Mouse (Mus musculus): ENCODE data around the gene Tnfsf11. TPM values are rescaled to one million over a fixed set of nuclear protein-coding genes. Genes with fewer than 3 reads are reported as not detected.

The Tnfsf11 gene
- polyA plus RNA-seq, 1 experiment from 2014 or later: 0.22 TPM

- Histone ChIP-seq H3K9ac (replicated peaks; ENCODE audit: low read length) (no peak overlapping the region), H3K4me2 (replicated peaks; ENCODE audit: low read depth, low read length) (no peak overlapping the region), H3K9me3 (ENCODE audit: low read length) (no peaks in the 10 kb centered on the region), H3K27me3 (ENCODE audit: insufficient read depth, low read length) (no peaks in the 10 kb centered on the region), H3K36me3 (ENCODE audit: insufficient read depth, low read length) (no peaks in the 10 kb centered on the region), H3K27ac (ENCODE audit: low read length) (no peak overlapping the region), H3K4me3 (ENCODE audit: low read length) (no peak overlapping the region), H3K4me1 (ENCODE audit: insufficient read depth, low read length) (no peaks in the 10 kb centered on the region)
- 91% methylated on average over 6 of the region's 6 CpGs for WGBS
- ATAC-seq (ENCODE audit: low FRiP score, low TSS enrichment): no peak
Observed at GRCm38 (mm10) chr14:78264876-78265275, 43.0 kb downstream of the Tnfsf11 start.

GRCm38 (mm10) chr14:78262596-78262995 is 45.2 kb downstream of the Tnfsf11 start:
- 87% methylated on average over 7 of the region's 7 CpGs for whole genome bisulfite sequencing
- H3K27me3 ChIP-seq (ENCODE audit: insufficient read depth, low read length): no peaks in the 10 kb centered on the region
- no peak for ATAC-seq (ENCODE audit: low FRiP score, low TSS enrichment)
- H3K4me1 ChIP-seq (ENCODE audit: insufficient read depth, low read length): no peaks in the 10 kb centered on the region
- no peak overlapping the region for H3K4me2 ChIP-seq (replicated peaks; ENCODE audit: low read depth, low read length)
- H3K4me3 ChIP-seq (ENCODE audit: low read length): no peak overlapping the region
- no peaks in the 10 kb centered on the region for H3K9me3 ChIP-seq (ENCODE audit: low read length)
- no peak overlapping the region for H3K27ac ChIP-seq (ENCODE audit: low read length)
- no peaks in the 10 kb centered on the region for H3K36me3 ChIP-seq (ENCODE audit: insufficient read depth, low read length)
- H3K9ac ChIP-seq (replicated peaks; ENCODE audit: low read length): no peak overlapping the region

- no peaks in the 10 kb centered on the region for H3K27me3 ChIP-seq (ENCODE audit: insufficient read depth, low read length)
- 58% methylated on average over 7 of the region's 7 CpGs for WGBS
- H3K4me3 ChIP-seq (ENCODE audit: low read length): no peak overlapping the region
- no peak for ATAC-seq (ENCODE audit: low FRiP score, low TSS enrichment)
- no peak overlapping the region for H3K9ac ChIP-seq (replicated peaks; ENCODE audit: low read length)
- no peaks in the 10 kb centered on the region for H3K4me1 ChIP-seq (ENCODE audit: insufficient read depth, low read length)
- H3K9me3 ChIP-seq (ENCODE audit: low read length): no peaks in the 10 kb centered on the region
- no peak overlapping the region for H3K27ac ChIP-seq (ENCODE audit: low read length)
- H3K36me3 ChIP-seq (ENCODE audit: insufficient read depth, low read length): no peaks in the 10 kb centered on the region
- no peak overlapping the region for H3K4me2 ChIP-seq (replicated peaks; ENCODE audit: low read depth, low read length)
Observed at GRCm38 (mm10) chr14:78261246-78261645, 46.6 kb downstream of the Tnfsf11 start.

- Histone ChIP-seq H3K9ac (replicated peaks; ENCODE audit: low read length) (no peak overlapping the region), H3K27ac (ENCODE audit: low read length) (no peak overlapping the region), H3K4me2 (replicated peaks; ENCODE audit: low read depth, low read length) (no peak overlapping the region), H3K4me3 (ENCODE audit: low read length) (no peak overlapping the region), H3K36me3 (ENCODE audit: insufficient read depth, low read length) (no peaks in the 10 kb centered on the region), H3K9me3 (ENCODE audit: low read length) (no peaks in the 10 kb centered on the region), H3K27me3 (ENCODE audit: insufficient read depth, low read length) (no peaks in the 10 kb centered on the region), H3K4me1 (ENCODE audit: insufficient read depth, low read length) (no peaks in the 10 kb centered on the region)
- WGBS: 82% methylated on average over 7 of the region's 7 CpGs
- ATAC-seq (ENCODE audit: low FRiP score, low TSS enrichment): no peak
Observed at GRCm38 (mm10) chr14:78254017-78254416, 53.8 kb downstream of the Tnfsf11 start.

GRCm38 (mm10) chr14:78246601-78247000 is 61.2 kb downstream of the Tnfsf11 start:
- 83% methylated on average over 5 of the region's 5 CpGs for WGBS
- no peak for ATAC-seq (ENCODE audit: low FRiP score, low TSS enrichment)
- no peaks in the 10 kb centered on the region for H3K36me3 ChIP-seq (ENCODE audit: insufficient read depth, low read length)

GRCm38 (mm10) chr14:78244811-78245210 is 63.0 kb downstream of the Tnfsf11 start:
- H3K4me3 ChIP-seq (ENCODE audit: low read length): no peak overlapping the region
- H3K4me1 ChIP-seq (ENCODE audit: insufficient read depth, low read length): no peaks in the 10 kb centered on the region
- no peaks in the 10 kb centered on the region for H3K36me3 ChIP-seq (ENCODE audit: insufficient read depth, low read length)
- ATAC-seq (ENCODE audit: low FRiP score, low TSS enrichment): no peak
- H3K27me3 ChIP-seq (ENCODE audit: insufficient read depth, low read length): no peaks in the 10 kb centered on the region
- 37% methylated on average over 4 of the region's 4 CpGs for WGBS
- H3K4me2 ChIP-seq (replicated peaks; ENCODE audit: low read depth, low read length): no peak overlapping the region
- no peak overlapping the region for H3K27ac ChIP-seq (ENCODE audit: low read length)
- H3K9me3 ChIP-seq (ENCODE audit: low read length): no peaks in the 10 kb centered on the region
- H3K9ac ChIP-seq (replicated peaks; ENCODE audit: low read length): no peak overlapping the region

More at GRCm38 (mm10) chr14:78246601-78247000, 61.2 kb downstream of the Tnfsf11 start:
- Histone ChIP-seq H3K27me3 (ENCODE audit: insufficient read depth, low read length) (no peaks in the 10 kb centered on the region), H3K9me3 (ENCODE audit: low read length) (no peaks in the 10 kb centered on the region), H3K4me2 (replicated peaks; ENCODE audit: low read depth, low read length) (no peak overlapping the region), H3K27ac (ENCODE audit: low read length) (no peak overlapping the region), H3K4me1 (ENCODE audit: insufficient read depth, low read length) (no peaks in the 10 kb centered on the region), H3K4me3 (ENCODE audit: low read length) (no peak overlapping the region), H3K9ac (replicated peaks; ENCODE audit: low read length) (no peak overlapping the region)

- 88% methylated on average over 6 of the region's 6 CpGs for WGBS
- no peak overlapping the region for H3K4me2 ChIP-seq (replicated peaks; ENCODE audit: low read depth, low read length)
- no peak overlapping the region for H3K4me3 ChIP-seq (ENCODE audit: low read length)
- peaks cover 3% of the 10 kb centered on the region; the same call in 1 of the 2 replicates for H3K4me1 ChIP-seq (ENCODE audit: insufficient read depth, low read length)
- no peak overlapping the region for H3K9ac ChIP-seq (replicated peaks; ENCODE audit: low read length)
- H3K27ac ChIP-seq (ENCODE audit: low read length): no peak overlapping the region
- no peaks in the 10 kb centered on the region for H3K27me3 ChIP-seq (ENCODE audit: insufficient read depth, low read length)
- no peaks in the 10 kb centered on the region for H3K9me3 ChIP-seq (ENCODE audit: low read length)
- no peak for ATAC-seq (ENCODE audit: low FRiP score, low TSS enrichment)
- no peaks in the 10 kb centered on the region for H3K36me3 ChIP-seq (ENCODE audit: insufficient read depth, low read length)
Observed at GRCm38 (mm10) chr14:78239346-78239745, 68.5 kb downstream of the Tnfsf11 start.

- H3K27me3 ChIP-seq (ENCODE audit: insufficient read depth, low read length): no peaks in the 10 kb centered on the region
- WGBS: 64% methylated on average over 6 of the region's 6 CpGs
- H3K36me3 ChIP-seq (ENCODE audit: insufficient read depth, low read length): no peaks in the 10 kb centered on the region
- H3K27ac ChIP-seq (ENCODE audit: low read length): no peak overlapping the region
- H3K4me1 ChIP-seq (ENCODE audit: insufficient read depth, low read length): peaks cover 3% of the 10 kb centered on the region; the same call in 1 of the 2 replicates
- no peaks in the 10 kb centered on the region for H3K9me3 ChIP-seq (ENCODE audit: low read length)
- no peak overlapping the region for H3K9ac ChIP-seq (replicated peaks; ENCODE audit: low read length)
- no peak overlapping the region for H3K4me2 ChIP-seq (replicated peaks; ENCODE audit: low read depth, low read length)
- ATAC-seq (ENCODE audit: low FRiP score, low TSS enrichment): no peak
- no peak overlapping the region for H3K4me3 ChIP-seq (ENCODE audit: low read length)
Observed at GRCm38 (mm10) chr14:78237238-78237637, 70.6 kb downstream of the Tnfsf11 start.

GRCm38 (mm10) chr14:78236144-78236543 is 71.7 kb downstream of the Tnfsf11 start:
- Histone ChIP-seq H3K27ac (ENCODE audit: low read length) (no peak overlapping the region), H3K9me3 (ENCODE audit: low read length) (no peaks in the 10 kb centered on the region), H3K36me3 (ENCODE audit: insufficient read depth, low read length) (no peaks in the 10 kb centered on the region), H3K4me3 (ENCODE audit: low read length) (no peak overlapping the region), H3K9ac (replicated peaks; ENCODE audit: low read length) (no peak overlapping the region), H3K27me3 (ENCODE audit: insufficient read depth, low read length) (no peaks in the 10 kb centered on the region), H3K4me1 (ENCODE audit: insufficient read depth, low read length) (peaks cover 3% of the 10 kb centered on the region; the same call in 1 of the 2 replicates), H3K4me2 (replicated peaks; ENCODE audit: low read depth, low read length) (no peak overlapping the region)
- WGBS: 50% methylated on average over 4 of the region's 4 CpGs
- ATAC-seq (ENCODE audit: low FRiP score, low TSS enrichment): peak; percentile 67; the same call in 1 of the 2 replicates

GRCm38 (mm10) chr14:78235296-78235695 is 72.5 kb downstream of the Tnfsf11 start:
- WGBS: 11% methylated on average over 3 of the region's 3 CpGs

More at GRCm38 (mm10) chr14:78235296-78235695, 72.5 kb downstream of the Tnfsf11 start:
- H3K4me2 ChIP-seq (replicated peaks; ENCODE audit: low read depth, low read length): no peak overlapping the region
- no peaks in the 10 kb centered on the region for H3K36me3 ChIP-seq (ENCODE audit: insufficient read depth, low read length)
- H3K9ac ChIP-seq (replicated peaks; ENCODE audit: low read length): no peak overlapping the region
- ATAC-seq (ENCODE audit: low FRiP score, low TSS enrichment): no peak
- no peaks in the 10 kb centered on the region for H3K9me3 ChIP-seq (ENCODE audit: low read length)
- no peak overlapping the region for H3K27ac ChIP-seq (ENCODE audit: low read length)
- H3K27me3 ChIP-seq (ENCODE audit: insufficient read depth, low read length): no peaks in the 10 kb centered on the region
- no peak overlapping the region for H3K4me3 ChIP-seq (ENCODE audit: low read length)
- H3K4me1 ChIP-seq (ENCODE audit: insufficient read depth, low read length): peaks cover 3% of the 10 kb centered on the region; the same call in 1 of the 2 replicates

All from kidney, embryonic 16.5 days (tissue).